Mouse (Mus musculus) testis, adult 2 months (tissue): ENCODE data around the gene Pifo.

Source experiments
- CTCF ChIP-seq: fragments of 200-500 bp; IDR thresholded peaks from 2 replicates; pipeline ENCODE4 v1.5.1; 2012; ENCODE audit warnings: low read depth, mild to moderate bottlenecking, inconsistent platforms, low read length, moderate library complexity; ENCODE audit not compliant: control insufficient read depth, insufficient read depth, insufficient replicate concordance
- POLR2A ChIP-seq: fragments of 200-500 bp; IDR thresholded peaks from 2 replicates; pipeline ENCODE4 v1.6.1; 2012; ENCODE audit warnings: low read depth, mild to moderate bottlenecking, inconsistent platforms, low read length, moderate library complexity; ENCODE audit not compliant: control insufficient read depth

DNA sequence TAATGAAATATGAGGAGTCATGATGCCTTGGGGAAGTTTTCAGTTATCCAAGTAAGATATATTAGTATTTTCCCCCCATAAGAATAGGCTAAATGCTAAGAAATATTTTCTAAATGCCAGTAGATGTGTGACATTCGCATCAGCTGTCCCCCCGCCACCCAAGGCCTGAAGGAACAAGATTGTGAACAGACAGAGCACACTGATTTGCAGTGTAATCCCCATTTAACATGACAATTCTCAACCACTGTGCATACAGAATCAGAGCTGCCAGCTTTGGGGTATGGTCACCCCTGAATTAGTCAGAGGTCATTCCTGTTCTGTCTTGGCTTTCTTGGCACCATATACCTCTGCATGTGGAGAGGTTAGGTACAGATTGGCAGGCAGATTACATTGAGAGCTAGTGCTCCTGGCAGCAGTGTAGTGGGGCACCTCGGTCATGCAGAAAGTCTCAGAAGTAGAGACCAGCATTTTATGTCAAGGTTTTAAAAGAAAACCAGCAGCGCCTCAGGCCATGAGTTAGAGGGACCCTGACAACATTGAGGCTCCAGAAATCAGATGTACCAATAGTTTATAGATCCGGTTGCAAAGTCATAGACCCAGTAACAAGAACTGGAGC lies 42.5 kb downstream of the Pifo start:
- TF ChIP-seq POLR2A (no peak), CTCF (no peak)
